Mouse (Mus musculus) retina, postnatal 1 day (tissue): ENCODE results near the gene Rras.
A peak's percentile ranks its signal among the peaks of the same experiment; 100 is the strongest.

Experiments
- DNase-seq: peaks from one replicate; pipeline ENCODE4 v3.0.0-alpha.2; 2012

Rras gene

DNA sequence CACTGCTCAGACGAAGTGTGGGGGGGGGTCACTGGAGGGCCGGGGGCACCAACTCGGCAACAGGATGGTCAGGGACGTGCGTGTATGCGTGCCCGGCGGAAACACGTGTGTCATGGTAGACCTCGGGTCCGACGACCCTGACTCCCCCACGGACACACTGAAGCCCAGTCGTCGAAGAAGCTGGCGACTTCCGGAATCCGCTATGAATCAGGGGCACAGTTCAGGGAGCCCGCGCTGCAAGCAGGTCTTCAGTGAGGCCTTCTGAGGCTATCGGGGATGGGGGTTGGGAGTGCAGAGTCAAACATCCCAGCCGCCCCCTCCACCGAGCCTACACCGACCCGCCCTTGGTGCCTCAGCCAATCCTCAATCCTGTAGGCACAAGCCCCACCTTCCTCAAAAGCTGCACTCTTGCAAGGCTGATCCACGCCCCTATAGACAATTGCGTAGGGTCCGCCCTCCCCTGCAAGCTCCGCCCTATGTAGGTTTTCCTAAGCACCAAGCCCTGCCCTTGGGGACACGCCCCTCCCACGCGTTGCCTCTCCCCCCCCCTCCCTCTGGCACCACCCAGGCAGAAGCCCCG is 36.3 kb downstream of the Rras start:
- DNase-seq: peak; percentile 98

DNA sequence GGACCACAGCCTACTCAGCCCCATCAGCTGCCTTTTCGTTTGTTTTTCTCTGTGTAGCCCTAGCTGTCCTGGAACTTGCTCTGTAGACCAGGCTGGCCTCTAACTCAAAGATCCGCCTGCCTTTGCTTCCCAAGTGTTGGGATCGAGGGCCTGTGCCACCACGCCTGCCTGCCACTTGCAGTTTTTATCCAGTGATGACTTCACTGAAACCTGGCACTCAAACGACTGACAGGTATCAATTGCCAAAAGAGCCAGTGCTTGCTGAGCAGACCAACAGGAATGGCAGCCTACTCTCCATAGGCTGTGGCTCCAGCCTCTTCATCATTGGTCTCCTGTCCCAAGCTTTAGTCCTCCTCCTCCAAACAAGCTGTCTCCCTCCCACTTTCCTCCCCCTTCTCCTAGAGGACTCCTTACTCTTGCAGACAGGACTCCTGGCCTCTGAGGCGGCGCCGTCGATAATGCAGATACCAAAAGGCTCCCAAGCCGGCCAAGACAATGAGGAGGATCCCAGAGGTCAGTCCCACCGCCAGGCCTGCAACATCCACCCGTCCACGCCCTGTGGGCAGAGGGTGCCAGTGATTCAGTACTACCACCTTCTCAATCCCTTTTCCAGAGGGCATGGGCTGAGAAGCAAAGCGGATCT is 38.7 kb downstream of the Rras start:
- no peak for DNase-seq

DNA sequence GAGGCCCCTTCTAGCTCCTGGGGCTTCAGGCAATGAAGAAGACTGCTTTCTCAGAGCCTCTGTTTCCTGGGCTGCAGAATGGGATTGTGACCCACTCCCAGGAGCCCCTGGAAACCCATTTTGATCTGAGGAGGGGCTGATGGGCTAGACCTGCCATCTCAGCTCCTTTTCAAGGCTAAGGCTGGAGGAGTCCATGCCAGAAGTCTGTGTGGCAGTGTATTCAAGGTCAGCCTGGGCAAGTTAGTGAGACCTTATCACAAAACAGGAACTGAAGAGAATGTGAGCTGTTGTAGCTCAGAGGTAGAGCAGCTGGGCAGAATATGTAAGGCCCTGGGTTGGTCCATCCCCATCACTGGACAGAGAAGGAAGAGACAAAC is 39.2 kb downstream of the Rras start:
- DNase-seq: no peak

DNA sequence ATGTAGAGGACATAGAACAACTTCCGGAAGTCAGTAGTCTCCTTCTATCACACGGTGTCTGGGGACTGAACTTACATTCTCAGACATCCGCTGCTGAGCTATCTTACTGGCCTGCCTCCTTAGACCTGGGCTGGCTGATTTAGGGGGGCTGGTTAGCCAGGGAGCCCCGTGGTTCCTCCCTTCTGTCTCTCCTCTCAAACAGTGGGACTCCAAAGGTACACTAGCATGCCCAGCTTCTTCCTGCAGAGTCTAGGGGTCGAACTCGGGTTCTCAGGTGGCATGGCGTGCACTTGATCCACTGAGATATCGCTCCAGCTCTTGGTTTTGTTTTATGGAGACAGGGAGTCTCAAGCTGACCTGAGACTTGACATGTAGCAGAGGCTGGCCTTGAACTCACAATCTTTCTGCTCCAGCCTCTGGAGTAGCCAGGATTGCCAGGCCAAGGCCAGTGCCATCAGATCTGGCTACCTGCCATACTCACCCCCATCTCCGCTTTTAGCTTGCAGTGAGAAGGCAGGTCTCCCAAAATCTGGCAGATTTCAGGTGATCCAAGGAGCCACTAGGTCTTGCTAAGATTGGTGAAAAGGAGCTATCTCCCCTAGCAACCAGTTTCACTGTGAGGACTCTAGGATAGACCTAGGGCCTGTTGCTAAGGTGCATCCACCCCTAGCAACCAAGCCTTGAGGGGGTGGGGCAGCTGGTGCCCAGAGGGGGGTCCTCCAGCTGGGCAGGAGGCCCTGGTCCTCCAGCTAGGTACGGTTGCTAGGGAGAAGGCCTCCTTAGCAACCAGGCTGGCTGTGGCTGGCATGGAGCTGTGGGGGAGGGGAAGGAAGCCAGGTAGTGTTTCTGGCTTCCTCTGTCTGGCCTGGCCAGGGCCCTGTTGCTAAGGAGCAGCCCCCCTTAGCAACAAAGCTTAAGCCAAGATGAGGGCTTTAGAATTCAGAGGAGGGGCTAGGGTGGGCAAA is 41.1 kb downstream of the Rras start:
- DNase-seq: peak; percentile 35

DNA sequence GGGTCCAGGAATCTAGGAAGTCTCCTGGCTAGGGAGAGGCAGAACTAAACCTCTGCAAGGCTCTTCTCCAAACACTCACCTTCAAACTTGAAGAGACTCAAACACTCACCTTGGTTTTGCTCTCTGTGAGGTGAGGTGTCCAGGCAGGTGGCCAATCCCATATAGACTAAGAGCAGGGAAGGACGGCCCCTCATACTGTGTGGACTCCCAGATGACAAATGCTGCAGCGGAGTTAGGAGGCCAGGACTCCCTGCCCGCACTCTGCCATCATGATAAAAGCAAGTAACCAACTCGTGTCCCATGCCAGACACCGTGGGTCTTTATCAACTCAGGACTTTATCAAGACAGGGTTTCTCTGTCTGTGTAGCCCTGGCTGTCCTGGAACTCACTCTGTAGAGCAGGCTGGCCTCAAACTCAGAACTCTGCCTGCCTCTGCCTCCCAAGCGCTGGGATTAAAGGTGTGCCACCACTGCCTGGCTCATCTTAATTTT is 42.9 kb downstream of the Rras start:
- DNase-seq: no peak

DNA sequence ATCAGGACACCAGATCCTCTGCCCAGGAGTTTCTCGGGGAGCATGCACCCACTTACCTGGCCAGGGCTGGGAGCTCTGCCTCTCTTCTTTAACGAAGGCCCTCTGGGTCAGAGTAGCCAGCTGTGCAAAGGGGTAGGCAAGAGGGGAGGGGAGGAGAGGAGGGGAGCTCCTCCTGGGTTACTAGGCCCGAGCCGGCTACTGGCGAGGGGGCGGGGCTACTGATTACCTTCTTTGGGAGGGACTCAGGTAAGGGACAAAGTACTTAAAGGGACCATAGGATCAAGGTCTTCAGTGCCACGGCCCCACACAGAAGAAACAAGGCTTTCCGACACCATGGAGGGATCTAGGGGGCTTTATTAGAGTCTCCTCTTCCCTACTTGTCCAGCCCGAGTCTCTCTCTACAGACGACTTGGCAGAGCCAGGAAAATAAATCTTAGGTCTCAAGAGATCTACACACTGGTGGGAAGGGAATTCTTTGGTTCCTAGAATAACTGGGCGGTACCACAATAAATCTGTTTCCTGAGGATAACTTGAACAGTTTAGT is 43.8 kb downstream of the Rras start:
- no peak for DNase-seq

DNA sequence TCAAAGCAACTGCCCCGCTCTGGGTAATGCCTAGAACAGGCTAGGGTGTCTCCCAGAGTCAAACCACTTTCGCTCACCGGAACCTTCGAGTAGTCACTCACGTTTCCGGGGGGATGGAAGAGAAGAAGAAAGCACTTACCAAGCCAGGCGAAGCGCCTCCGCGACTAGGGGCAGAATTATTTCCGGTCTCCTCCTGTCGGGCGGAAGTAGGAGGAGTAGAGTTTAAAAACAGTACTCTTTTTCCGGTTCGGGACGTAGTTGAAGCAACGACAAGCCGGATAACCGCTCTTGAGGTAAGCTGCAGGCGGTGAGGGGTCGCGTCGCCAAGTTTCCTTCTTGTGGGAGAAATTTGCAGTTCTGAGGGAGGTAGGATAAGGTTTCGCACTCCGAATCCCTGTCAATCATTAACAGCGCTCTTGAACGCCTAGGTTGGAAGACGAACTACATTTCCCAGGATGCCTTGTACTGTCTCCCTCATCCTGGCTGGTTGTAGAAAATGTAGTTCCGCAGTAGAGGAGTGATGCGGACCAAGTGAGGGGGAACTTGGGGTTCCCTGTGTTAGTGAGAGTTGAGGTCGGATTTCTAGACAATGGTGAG is 44.6 kb downstream of the Rras start, which contains the start of the genes Nosip and Prrg2:
Nosip (plus strand) TSS at position 191 of the 597 bp plus-strand sequence.
Prrg2 (minus strand) TSS at position 439 of the 597 bp plus-strand sequence.
- peak; percentile 99 for DNase-seq

DNA sequence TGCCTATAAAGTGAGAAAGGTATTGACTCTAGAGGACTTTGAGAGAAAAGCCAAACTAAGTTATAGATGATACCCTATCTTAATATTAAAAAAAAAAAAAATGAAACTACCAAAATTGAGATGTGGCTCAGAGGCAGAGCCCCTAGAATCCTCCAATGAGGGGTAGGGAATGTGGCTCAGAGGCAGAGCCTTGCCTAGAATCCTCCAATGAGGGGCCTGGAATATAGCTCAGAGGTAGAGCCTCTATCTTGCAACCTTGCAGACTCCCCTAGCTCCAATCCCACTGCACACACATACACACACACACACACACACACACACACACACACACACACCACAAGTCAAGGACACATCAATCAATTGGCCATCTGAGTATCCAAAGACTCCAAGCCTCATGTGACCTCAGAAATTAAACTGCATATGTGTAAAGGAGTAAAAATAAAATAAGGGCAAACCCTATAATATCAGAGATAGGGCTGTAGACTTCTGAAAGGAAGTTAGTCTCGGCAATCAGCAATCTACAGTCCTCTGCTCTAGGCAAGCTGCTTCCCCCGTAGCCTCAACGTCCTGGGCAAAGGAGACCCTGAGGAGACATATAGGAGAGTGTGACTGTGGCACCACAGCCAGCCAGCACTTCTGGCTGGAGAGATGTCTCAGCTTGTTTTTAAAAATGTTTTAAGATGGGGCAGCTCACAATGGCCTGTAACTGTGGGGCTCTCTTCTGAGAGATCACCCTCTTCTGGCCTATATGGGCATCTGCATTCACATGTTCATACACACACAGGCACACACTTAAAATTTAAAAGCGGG is 49.6 kb downstream of the Rras start:
- DNase-seq: no peak

DNA sequence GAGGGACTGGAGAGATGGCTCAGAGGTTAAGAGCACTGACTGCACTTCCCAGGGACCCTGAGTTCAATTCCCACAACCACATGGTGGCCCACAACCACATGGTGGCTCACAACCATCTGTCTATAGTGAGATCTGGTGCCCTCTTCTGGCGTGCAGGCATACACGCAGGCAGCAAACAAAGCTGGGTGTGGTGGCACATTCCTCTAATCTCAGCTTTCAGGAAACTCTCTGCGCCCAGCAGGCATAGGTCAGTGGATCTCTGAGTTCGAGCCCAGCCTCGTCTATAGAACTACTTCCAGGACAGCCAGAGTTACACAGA is 50.2 kb downstream of the Rras start:
- DNase-seq: peak; percentile 71

DNA sequence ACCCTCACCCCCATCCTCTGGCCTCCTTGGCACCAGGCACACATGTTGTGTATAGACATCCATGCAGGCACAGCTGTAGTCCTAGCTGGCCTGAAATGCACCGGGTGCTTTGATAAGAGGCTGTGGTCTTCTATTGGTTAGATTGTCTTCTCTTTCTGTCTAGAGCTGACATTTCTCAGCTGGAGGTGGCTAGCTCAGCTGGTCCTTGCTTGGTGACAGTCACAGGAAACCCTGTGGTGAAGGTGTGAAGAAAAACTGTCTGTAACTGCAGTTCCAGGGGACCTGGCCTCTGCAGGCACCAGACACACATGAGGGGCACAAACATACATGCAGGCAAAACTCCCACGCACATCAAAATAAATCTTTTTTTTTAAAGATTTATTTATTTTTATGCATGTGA is 51.9 kb downstream of the Rras start:
- no peak for DNase-seq
